Mouse (Mus musculus) kidney, adult 2 months (tissue): ENCODE measurements around the gene Prpf8.

Experiments
- CTCF ChIP-seq: fragments of 200-500 bp; conservative IDR thresholded peaks from 2 replicates; pipeline ENCODE4 v1.5.1; 2011; ENCODE audit warnings: low read depth, mild to moderate bottlenecking, control low read depth, low read length, moderate library complexity, mixed read lengths; ENCODE audit not compliant: insufficient read depth, insufficient read length
- POLR2A ChIP-seq: fragments of 200-500 bp; IDR thresholded peaks from one replicate; pipeline ENCODE4 v1.6.1; 2011; ENCODE audit warnings: low read depth, low read length, control low read depth

GRCm38 (mm10) chr11:75456440-75456871, 30.2 kb upstream of the Prpf8 start:
- TF ChIP-seq POLR2A (no peak), CTCF (no peak)
